Mouse (Mus musculus): ENCODE results near the gene Ugt1a6b. TPM values are rescaled to one million over a fixed set of nuclear protein-coding genes. Genes with fewer than 3 reads are reported as not detected.
"Not testable (repeated sequence)": the region's sequence is repeated elsewhere in the genome, so short reads cannot be mapped to it uniquely, and the experiment has no call there.

Gene Ugt1a6b
- total RNA-seq, 2 experiments from 2014 or later = 1.7 to 8.0 TPM

GRCm38 (mm10) chr1:88223011-88223515 is 120.0 kb downstream of the Ugt1a6b start:
- not testable (repeated sequence) for DNase-seq (ENCODE audit: low spot score in 2 of 2)

- DNase-seq (ENCODE audit: low spot score in 2 of 2) = no peak
Measured at GRCm38 (mm10) chr1:88223591-88223990, 120.5 kb downstream of the Ugt1a6b start.

DNA sequence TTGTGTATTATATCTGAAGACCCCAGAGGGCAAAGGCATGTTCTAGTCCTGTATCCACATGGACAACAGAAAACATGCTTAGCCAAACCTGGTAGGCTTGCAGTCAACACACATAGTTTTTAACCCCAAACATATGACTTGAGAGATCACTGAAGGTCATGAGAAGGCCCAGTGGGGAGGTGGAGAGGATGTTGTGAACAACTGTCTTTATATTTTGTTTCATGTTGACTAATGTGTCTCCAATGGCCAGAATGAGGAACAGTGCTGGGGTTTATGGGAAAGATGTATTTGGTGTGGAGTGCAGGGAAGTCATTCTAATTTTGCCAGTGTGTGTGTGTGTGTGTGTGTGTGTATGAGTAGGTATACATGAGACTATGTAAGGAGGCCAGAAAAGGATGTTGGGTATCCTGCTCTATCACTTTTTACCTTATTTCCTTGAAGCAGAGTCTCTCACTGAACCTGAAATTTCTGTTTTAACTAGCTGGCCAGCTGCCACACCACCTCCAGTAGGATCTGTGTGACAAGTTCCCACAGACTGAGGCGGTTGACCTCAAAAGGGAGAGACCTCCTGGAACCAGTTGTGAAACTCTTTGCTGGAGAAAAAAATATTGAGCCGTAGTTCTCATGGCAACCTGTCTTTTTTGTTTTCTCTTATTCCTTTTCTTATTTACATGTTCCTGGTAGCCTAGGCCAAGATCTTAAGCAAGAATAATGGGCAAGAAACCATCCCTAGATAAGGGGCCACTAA is 121.2 kb downstream of the Ugt1a6b start:
- no peak for DNase-seq (ENCODE audit: low spot score in 2 of 2)

GRCm38 (mm10) chr1:88225301-88225700 is 122.2 kb downstream of the Ugt1a6b start:
- not testable (repeated sequence) for DNase-seq (ENCODE audit: low spot score in 2 of 2)

DNA sequence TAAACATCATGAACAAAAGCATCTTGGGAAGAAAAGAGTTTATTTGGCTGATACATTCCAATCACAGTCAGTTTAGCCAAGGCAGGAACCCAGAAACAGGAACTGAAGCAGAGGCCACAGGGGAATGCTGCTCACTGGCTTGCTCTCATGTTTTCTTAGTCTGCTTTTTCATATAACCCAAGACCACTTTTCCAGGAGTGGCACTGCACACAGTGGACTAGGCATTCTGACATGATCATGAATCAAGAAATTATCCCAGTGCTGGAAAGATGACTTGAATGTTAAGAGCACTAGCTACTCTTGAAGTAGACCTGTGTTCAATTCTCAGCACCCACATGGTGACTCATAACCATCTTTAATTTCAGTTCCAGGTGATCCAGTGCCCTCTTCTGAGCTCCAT is 122.7 kb downstream of the Ugt1a6b start:
- no peak for DNase-seq (ENCODE audit: low spot score in 2 of 2)

DNA sequence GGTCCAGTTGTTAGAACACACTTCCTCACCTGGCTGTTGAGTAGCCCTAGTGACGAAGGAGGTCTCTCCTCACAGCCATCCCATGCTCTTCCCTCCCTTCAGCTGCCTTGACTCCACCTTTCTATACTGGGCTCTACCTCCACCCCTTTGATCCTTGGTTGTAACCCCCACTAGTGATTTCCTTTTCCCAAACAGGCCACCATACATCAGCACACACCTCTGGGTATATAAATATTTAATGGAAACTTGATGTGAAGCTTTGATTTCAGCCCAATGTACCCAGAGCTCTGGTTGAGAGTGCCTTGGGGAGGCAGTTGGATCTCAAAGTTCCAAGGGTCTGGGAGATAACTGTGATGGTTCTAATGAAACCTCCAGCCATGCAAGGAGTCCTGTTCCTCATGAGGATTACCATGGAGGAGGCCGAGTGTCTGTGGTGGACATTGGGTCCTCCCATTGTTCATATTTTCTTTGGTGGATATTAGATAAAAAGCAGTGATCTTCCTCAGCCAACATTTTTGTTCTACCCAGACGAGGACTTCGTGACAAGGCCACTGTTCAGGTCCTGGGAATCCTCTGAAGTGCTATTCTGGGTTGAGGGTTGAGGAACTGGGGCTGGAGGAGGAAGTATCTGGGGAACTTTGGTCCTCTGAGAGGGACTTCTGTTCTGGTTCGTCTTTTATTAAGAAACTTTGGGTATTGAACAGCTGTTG is 123.8 kb downstream of the Ugt1a6b start, which contains the start of gene Mroh2a:
Mroh2a (plus strand) TSS at position 317 of the 710 bp plus-strand sequence.
- DNase-seq (ENCODE audit: low spot score in 2 of 2) = peak in 1 of 2 experiments; percentile 5

DNA sequence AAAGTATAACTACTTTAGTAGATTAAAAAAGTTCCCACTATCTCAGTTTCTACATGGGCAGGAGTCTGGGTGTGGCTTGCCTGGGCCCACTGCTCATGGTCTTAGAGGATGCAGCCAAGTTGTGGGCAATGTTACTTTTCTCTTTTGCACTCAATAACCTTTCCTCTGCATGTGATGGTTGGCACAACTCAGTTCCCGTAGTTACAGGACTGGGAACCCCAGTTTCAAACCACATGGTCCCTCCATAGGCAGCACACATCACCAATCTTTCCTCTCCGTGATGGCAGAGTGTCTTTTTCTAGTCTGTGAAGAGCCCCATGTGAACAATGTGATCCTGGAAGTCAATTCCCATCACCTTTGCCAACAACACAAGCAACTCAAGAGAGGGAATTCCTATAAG is 124.4 kb downstream of the Ugt1a6b start:
- no peak for DNase-seq (ENCODE audit: low spot score in 2 of 2)

DNA sequence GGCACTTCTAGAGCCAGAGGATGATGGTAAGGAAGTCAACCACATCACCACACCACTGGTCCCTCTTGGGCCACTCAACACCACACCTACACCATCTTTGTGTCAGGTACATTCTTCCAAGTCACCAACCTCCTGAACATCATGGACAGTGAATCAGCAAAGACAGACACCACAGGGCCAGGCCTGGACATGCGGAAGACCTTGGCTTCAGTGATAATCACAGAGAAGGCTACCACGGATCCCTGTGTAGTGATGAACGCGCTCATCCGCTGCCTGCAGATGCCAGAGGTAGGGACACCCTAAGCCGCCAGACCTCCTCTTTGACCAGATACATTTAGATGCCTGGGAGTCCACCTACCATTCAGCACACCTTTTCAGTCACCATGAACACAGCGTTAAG is 125.1 kb downstream of the Ugt1a6b start:
- DNase-seq (ENCODE audit: low spot score in 2 of 2) = peak in 1 of 2 experiments; percentile 8

- peak in 1 of 2 experiments; percentile 3 for DNase-seq (ENCODE audit: low spot score in 2 of 2)
Measured at GRCm38 (mm10) chr1:88229566-88229965, 126.5 kb downstream of the Ugt1a6b start.

- DNase-seq (ENCODE audit: low spot score in 2 of 2) = peak in 1 of 2 experiments; percentile 18
Measured at GRCm38 (mm10) chr1:88229986-88230385, 126.9 kb downstream of the Ugt1a6b start.

DNA sequence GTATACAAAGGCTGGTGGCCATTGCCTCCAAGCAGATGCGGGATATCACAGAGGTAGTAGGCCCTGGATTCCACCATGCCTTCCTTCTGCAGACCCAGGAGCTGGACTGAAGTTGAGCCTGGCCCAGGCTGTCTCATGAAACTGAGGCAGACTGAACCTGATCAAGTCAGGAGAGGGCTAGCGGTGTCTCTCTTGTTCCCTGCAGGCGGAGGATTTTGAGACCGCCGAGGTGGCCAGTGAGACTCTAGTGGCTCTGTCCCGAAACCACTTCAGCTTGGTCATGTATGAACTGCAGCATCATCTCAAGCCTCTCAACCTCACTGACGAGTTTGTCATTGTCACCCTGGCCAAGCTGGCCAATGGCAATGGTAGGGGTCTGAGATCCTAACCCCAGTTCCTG is 127.4 kb downstream of the Ugt1a6b start:
- peak in 1 of 2 experiments; percentile 8 for DNase-seq (ENCODE audit: low spot score in 2 of 2)

- DNase-seq (ENCODE audit: low spot score in 2 of 2) = no peak
Measured at GRCm38 (mm10) chr1:88230981-88231802, 128.1 kb downstream of the Ugt1a6b start.

DNA sequence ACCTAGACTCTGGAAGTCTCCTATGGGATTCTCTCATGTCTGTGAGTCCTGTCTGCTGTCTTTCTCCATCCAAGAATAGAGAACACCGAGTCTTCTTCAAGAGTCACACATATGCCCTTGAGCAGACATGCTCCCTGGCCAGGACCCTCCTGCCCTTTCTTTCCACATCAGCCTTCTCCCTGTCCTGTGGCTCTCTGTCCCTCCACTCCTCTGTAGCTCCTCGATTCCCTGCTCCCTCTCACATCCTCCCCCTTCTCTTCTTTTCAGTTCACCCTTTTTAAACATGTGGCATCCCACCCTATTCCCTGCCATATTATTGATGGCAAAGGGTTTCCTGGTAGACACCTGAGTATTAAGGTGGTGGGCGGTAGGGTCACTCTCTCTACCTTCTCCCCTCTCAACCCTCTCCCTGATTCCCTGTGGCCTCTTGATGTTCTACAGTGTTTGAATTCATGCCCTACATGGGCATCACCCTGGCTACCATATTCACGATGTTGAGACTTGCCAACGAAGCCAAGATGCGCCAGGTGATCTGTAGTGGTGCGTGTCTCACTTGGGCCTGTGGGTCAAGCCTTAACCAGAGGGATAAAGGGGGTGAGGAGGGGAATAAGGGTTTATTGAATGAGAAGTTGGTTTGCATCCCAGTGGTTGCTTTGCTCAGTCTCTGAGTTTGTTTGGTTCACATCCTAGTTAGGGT is 128.9 kb downstream of the Ugt1a6b start:
- peak in 1 of 2 experiments; percentile 22 for DNase-seq (ENCODE audit: low spot score in 2 of 2)

DNA sequence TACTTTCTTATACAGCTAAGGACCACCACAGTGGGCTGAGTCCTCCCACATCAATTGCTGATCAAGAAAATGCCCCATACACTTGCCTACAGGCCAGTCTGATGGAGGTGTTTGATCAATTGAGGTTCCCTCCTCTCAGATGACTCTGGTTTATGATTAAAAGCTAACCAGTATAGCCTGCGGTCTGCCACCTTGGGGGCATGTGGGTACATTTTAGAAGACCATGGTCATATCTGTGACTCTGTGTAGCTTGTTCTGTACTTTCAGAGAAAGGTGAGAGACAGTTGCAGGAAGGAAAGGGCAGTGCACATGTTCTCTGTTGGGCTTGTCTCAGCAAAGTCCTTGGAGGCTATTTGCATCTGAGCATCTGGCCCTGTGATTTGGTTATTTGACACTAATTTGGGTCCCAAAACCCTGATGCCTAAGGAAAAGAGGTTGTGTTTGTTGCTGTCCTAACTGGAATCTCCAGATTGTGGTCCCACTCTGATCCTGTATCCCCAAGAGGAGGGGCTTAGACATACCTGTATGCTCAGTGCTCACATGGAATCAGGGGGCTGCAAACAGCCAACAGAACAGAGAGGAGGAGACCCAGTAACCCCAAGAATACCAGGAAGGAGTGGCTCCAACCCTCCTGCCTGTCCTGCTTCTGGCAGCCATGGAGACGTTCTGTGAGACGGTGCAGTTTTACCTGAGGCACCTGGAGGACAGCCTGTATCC is 129.8 kb downstream of the Ugt1a6b start:
- DNase-seq (ENCODE audit: low spot score in 2 of 2) = no peak

DNA sequence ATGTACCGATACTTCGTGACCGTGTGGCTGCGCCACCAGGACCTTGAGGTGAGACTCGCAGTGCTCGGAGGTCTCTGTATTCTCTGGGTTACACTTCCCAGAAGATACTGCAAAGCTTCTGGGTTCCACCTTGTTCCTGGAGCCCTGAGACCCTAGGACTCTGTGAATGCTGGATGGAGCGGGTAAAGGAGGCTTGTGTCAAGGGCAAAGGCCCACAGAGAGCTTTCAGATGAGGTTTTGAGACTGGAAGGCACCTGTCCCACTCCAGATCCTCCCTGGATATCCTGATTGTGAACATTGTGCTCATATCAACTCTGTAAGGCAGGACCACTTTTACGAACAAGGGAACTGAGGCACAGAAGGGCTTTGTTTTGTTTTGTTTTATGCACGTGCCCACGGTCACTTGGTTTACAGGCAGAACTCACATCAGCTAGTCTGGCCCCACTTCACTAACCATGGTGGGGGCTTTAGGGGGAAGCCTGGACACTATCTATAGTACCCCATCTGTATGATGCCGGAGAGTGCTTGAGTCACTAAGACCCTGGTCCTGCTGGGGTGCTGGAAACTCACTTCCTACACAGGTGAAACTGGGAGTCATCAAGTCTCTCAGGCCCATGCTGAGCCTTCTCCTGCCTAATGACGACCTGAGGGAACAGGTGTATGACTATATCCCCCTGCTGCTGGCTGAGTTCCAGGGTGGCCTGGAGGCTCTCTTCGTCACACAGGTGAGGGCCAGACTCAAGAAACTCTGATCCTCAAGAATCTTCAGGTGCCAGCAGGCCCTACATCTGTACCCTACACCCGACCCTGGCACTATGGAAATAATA is 130.6 kb downstream of the Ugt1a6b start:
- no peak for DNase-seq (ENCODE audit: low spot score in 2 of 2)

GRCm38 (mm10) chr1:88234248-88234610 is 131.2 kb downstream of the Ugt1a6b start:
- no peak for DNase-seq (ENCODE audit: low spot score in 2 of 2)

DNA sequence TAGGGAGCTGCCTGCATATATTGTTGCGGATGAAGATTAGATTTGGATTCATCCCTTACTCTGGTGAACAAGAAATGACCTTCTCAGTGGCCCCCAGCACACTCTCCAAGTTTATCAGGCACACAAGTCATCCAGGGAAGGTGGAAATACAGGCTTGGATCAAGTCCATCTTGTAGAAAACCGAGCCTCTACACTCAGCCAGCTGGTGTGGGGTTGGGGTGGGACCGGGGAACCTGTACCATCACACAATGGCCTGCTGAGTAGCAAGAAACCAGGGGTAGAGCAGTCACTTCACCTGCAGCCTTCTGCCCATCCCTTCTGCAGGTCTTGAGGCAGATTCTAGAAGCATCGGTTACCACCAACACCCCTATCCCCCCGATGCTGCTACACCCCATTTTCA is 131.6 kb downstream of the Ugt1a6b start:
- DNase-seq (ENCODE audit: low spot score in 2 of 2) = no peak

DNA sequence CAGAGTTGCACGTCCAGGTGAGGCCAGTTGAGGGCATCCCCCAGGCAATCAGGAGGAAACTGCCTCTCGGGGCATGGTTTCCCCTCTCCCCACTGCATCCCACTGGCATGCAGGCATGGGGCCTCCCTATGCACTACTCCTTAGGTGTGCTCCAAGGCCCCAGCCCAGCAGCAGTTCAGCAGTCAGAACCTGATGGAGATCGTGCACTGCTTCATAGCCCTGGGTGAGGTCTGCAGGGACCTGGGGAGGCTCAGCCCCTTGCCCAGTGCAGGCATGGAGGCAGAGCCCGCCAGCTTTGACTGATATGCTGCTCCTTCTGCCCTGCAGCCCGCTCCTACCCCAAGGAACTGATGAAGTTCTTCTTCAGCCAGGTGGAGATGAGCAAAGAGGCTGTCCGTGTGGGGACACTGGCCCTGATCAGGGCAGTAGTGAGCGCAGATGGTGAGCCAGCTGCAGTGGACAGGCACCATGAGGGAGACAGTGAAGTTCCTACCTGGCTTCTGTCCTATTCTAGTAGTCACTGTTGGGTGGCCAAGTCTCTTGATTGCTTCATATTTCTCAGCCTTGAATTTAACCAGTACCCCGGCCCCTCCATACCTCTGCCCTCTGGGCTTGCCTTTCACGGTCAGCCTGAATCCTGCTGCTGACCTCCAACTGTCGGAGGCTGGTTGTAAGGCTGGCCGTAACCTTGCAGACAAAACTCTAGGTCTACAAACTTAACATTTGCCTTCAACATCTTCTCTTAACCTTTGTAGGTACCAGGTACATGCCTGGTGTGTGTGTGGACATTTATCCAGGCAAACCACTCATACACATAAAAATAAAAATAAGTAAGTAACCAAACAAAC is 132.2 kb downstream of the Ugt1a6b start:
- DNase-seq (ENCODE audit: low spot score in 2 of 2) = no peak

Data from adrenal gland, postnatal 4 days (tissue).